Mouse (Mus musculus) cerebellum, adult 2 months (tissue): ENCODE measurements around the gene Batf. TPM values are rescaled to one million over a fixed set of nuclear protein-coding genes. Genes with fewer than 3 reads are reported as not detected.
"Not testable (repeated sequence)": the region's sequence is repeated elsewhere in the genome, so short reads cannot be mapped to it uniquely, and the experiment has no call there.

Experiments used
- DNase-seq, 2 experiments: peaks; one replicate each; pipeline ENCODE4 v3.0.0; 2021
- H3K27ac ChIP-seq: fragments of 200-500 bp; 2 replicates; pipeline ENCODE4 v1.5.1; 2012; ENCODE audit warnings: low read length, control low read depth, inconsistent platforms; ENCODE audit not compliant: insufficient read depth
- H3K27me3 ChIP-seq: fragments of 200-500 bp; 2 replicates; pipeline ENCODE4 v1.6.1; 2012; ENCODE audit warnings: inconsistent platforms, mild to moderate bottlenecking, low read length, moderate library complexity; ENCODE audit not compliant: control insufficient read depth, insufficient read depth
- H3K4me1 ChIP-seq: fragments of 200-500 bp; 2 replicates; pipeline ENCODE4 v1.6.1; 2011; ENCODE audit warnings: low read length; ENCODE audit not compliant: control insufficient read depth, insufficient read depth
- H3K4me3 ChIP-seq: fragments of 200-500 bp; replicated peaks from 2 replicates; pipeline ENCODE3; 2011; ENCODE audit warnings: mild to moderate bottlenecking, low read depth, low read length, control low read depth; ENCODE audit not compliant: insufficient read depth
- CTCF ChIP-seq: fragments of 200-500 bp; IDR thresholded peaks from 2 replicates; pipeline ENCODE4 v1.5.1; 2011; ENCODE audit warnings: low read depth, mild to moderate bottlenecking, control low read depth, low read length, moderate library complexity, borderline replicate concordance; ENCODE audit not compliant: insufficient read depth
- POLR2A ChIP-seq: fragments of 200-500 bp; IDR thresholded peaks from 2 replicates; pipeline ENCODE4 v1.6.1; 2011; ENCODE audit warnings: low read length, control low read depth, borderline replicate concordance; ENCODE audit not compliant: insufficient read depth
- WGBS: fragments of 180-500 bp; shearing (Covaris S2); methylation state at CpG from one replicate; pipeline ENCODE4 v1.1.7; 2018; 5-methylcytosine and 5-hydroxymethylcytosine counted together
- polyA plus RNA-seq: library from polyadenylated mRNA; depleted of rRNA; stranded (reverse); fragments of >200 nt; gene quantifications from 2 replicates; pipeline ENCODE4 v1.2.3, GENCODE M21; 2012

The Batf gene
- polyA plus RNA-seq, 1 experiment = 0.38 TPM

- DNase-seq = peak; percentile 42 to 47
- Histone ChIP-seq H3K27ac (no peak overlapping the region), H3K4me3 (no peak overlapping the region), H3K27me3 (no peaks in the 10 kb centered on the region), H3K4me1 (peaks cover 7% of the 10 kb centered on the region)
- TF ChIP-seq POLR2A = no peak
- TF ChIP-seq CTCF = peak; percentile 57
- WGBS = 83% methylated on average over 4 of the region's 4 CpGs
Measured at GRCm38 (mm10) chr12:85645664-85646063, 40.8 kb upstream of the Batf start.

DNA sequence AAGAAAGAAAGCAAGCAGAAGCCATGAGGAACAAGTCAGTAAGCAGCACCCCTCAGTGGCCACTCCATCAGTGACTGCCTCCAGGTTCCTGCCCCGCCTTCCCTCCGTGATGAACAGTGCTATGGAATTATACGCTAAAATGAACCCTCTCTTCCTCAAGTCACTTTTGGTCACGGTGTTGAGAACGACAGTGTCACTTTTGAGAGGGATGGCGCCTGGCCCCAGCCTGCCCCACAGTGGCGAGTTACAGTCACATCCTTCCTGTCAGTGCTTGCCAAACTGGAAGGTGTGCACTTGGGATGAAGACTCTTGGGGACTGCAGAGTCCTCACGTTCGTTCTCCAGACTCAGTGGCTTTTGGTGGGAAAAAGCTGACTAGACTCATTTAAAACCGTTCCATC is 39.1 kb upstream of the Batf start:
- WGBS = 19% methylated on average over 10 of the region's 10 CpGs
- H3K4me3 ChIP-seq = no peak overlapping the region
- TF ChIP-seq CTCF (peak; percentile 69), POLR2A (no peak)
- H3K4me1 ChIP-seq = no peaks in the 10 kb centered on the region
- peak in 1 of 2 experiments; percentile 30 for DNase-seq
- no peak overlapping the region for H3K27ac ChIP-seq
- no peaks in the 10 kb centered on the region for H3K27me3 ChIP-seq

GRCm38 (mm10) chr12:85647955-85648354 is 38.5 kb upstream of the Batf start:
- 87% methylated on average over 1 of the region's 1 CpGs for WGBS
- no peak overlapping the region for H3K27ac ChIP-seq
- TF ChIP-seq POLR2A (no peak), CTCF (no peak)

DNA sequence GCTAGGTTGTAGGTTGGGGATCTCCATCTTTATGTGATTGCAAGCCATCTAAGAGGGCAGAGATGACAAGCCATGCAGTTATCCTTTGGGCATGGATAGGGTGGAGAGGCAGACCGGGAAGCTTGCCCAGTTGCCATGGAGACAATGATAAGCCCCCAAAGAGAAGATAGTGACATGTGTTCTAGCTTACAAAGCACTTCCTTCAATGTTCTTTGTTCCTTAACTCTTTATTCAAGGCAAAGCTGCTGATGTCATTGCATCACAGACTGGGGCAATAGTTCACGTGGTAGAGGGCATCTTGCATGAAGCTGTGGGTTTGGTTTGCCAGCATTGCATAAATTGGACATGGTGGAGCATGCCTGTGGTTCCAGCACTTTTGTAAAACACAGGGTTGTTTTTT is 27.1 kb upstream of the Batf start:
- no peak for DNase-seq
- 18% methylated on average over 2 of the region's 2 CpGs for WGBS
- H3K4me1 ChIP-seq = no peaks in the 10 kb centered on the region
- TF ChIP-seq POLR2A = no peak
- no peak for TF ChIP-seq CTCF
- no peaks in the 10 kb centered on the region for H3K27me3 ChIP-seq
- H3K27ac ChIP-seq = no peak overlapping the region
- H3K4me3 ChIP-seq = no peak overlapping the region

More at GRCm38 (mm10) chr12:85647955-85648354, 38.5 kb upstream of the Batf start:
- no peaks in the 10 kb centered on the region for H3K4me1 ChIP-seq
- H3K27me3 ChIP-seq = no peaks in the 10 kb centered on the region
- no peak for DNase-seq
- no peak overlapping the region for H3K4me3 ChIP-seq

DNA sequence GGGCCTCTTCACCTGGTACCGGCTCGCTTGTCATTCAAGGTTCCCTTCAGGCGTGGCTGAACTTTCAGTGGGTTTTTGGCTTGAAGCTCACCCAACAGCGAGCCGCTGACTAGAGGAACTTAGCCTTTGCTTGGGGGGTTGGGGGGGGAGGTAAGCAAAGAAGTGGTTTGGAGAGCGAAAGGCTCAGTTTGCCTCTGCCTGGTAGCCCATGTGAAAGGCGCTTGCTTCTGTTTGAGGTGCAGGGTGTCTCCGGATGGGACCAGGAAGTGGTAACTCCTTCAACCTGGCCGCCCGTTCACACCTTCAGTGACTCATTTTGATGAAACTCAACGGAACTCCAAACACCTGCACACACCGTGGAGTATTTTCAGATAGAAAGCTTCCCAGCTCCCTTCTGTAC is 25.6 kb upstream of the Batf start:
- WGBS = 96% methylated on average over 12 of the region's 12 CpGs

DNA sequence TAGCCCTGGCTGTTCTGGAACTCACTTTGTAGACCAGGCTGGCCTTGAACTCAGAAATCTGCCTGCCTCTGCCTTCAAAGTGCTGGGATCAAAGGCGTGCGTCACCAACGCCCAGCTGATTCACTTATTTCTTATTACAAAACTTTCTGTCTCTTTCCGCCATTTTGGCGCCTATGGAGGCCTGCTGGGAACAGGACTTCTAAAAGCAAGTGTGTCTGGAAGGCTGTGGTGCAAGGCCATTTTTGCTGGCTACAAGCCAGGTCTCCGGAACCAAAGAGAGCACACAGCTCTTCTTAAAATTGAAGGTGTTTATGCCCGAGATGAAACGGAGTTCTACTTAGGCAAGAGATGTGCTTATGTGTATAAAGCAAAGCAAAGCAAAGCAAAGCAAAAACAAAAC is 24.2 kb upstream of the Batf start:
- not testable (repeated sequence) for H3K27ac ChIP-seq, DNase-seq, H3K27me3 ChIP-seq, H3K4me1 ChIP-seq, H3K4me3 ChIP-seq
- 70% methylated on average over 8 of the region's 8 CpGs for WGBS

More for the DNA sequence above, 25.6 kb upstream of the Batf start:
- Histone ChIP-seq H3K4me3 (no peak overlapping the region), H3K27ac (no peak overlapping the region), H3K27me3 (no peaks in the 10 kb centered on the region), H3K4me1 (no peaks in the 10 kb centered on the region)
- no peak for DNase-seq
- TF ChIP-seq POLR2A (no peak), CTCF (no peak)

GRCm38 (mm10) chr12:85662896-85663295 is 23.6 kb upstream of the Batf start:
- 7% methylated on average over 9 of the region's 9 CpGs for WGBS
- no peak overlapping the region for H3K27ac ChIP-seq
- TF ChIP-seq CTCF (peak; percentile 88), POLR2A (no peak)
- DNase-seq = peak; percentile 61 to 75
- no peaks in the 10 kb centered on the region for H3K4me1 ChIP-seq
- H3K27me3 ChIP-seq = no peaks in the 10 kb centered on the region
- H3K4me3 ChIP-seq = no peak overlapping the region

DNA sequence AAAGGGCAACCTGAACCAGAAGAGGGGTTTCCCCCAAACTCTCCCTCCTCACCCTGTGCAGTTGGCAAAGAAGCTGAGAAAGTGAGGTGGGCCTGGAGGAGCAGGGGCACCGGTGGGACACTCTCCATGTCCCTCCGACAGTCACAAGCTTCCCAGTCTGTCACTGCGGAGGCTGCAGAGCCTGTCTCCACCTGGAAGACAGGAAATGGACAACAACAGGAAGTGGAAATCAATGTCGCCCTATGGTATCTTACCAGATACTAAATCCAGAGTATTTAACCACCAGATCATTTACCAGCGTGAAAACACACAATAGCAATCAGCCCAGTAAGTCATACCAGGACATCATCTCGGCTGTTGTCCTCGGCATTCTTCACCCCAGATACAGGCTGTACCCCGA is 20.4 kb upstream of the Batf start:
- DNase-seq = no peak
- 87% methylated on average over 8 of the region's 8 CpGs for WGBS
- no peaks in the 10 kb centered on the region for H3K4me1 ChIP-seq
- no peaks in the 10 kb centered on the region for H3K27me3 ChIP-seq
- H3K4me3 ChIP-seq = no peak overlapping the region
- TF ChIP-seq CTCF = no peak
- no peak for TF ChIP-seq POLR2A
- H3K27ac ChIP-seq = no peak overlapping the region

GRCm38 (mm10) chr12:85667071-85667470 is 19.4 kb upstream of the Batf start:
- Histone ChIP-seq H3K27me3 (no peaks in the 10 kb centered on the region), H3K27ac (no peak overlapping the region), H3K4me1 (no peaks in the 10 kb centered on the region), H3K4me3 (no peak overlapping the region)
- 95% methylated on average over 7 of the region's 7 CpGs for WGBS
- DNase-seq = no peak
- TF ChIP-seq POLR2A = no peak
- TF ChIP-seq CTCF = no peak
